Mouse (Mus musculus): Measurements from ENCODE around the gene Adamtsl4. TPM values are rescaled to one million over a fixed set of nuclear protein-coding genes. Genes with fewer than 3 reads are reported as not detected.
A peak's percentile ranks its signal among the peaks of the same experiment; 100 is the strongest.

Adamtsl4 gene
- 0.48 and 1.2 TPM in 2 replicates for polyA plus RNA-seq (2015; fragmentation: Nextera tagmentation; extraction: Ambion mirVana)

DNA sequence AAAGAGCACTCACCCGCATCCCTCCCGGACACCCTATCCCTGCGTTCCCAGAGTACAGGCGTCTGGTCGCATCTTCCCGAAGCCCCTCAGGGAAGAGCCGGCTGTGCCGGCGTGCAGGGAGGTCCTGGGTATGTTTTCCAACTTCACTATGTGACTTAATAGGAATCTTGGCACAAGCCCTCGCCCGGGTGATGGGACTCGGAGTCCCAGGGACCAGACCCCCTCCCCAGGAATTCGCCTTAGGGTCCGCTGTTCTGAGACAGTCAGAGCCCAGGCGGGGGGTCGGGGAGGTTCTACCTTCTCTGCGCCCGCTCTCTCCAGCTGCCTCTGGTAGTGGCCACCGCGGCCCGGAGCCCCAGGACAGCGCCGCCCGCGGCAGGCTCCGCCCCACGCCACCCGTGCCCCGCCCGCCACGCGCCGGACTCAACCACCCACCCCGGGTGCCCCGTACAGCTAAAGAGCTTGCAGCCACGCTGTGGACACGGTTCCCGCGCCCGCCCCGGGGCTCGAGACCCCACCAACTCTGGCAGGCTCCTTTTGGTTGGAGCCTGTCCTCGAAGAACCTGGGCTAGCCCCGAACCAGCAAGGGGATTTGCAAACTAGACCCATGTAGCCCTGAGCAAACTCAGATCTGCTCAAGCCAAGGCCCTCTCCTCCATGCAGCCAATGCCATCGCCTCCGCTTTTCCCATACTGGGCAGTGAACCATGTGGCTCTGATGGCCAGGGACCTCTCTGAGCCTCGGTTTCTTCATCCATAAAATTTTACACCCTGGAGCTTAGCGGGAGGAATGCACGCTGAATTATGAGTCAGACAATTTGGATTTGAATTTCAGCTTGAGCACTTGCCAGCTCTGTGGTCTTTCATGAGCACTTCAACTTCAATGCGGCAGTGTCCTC is at the start of gene Adamtsl4:
Adamtsl4 (minus strand) TSS at position 394 of the 898 bp plus-strand sequence.
- 6% methylated on average over 50 of the region's 50 CpGs for WGBS
- peak within 1 kb of the TSS; percentile 65 for H3K4me2 ChIP-seq (ENCODE audit: low read length)
- H3K9me3 ChIP-seq (ENCODE audit: control insufficient read depth, low read length) = no peaks in the 10 kb centered on the region
- peak; percentile 65 for ATAC-seq
- peak within 1 kb of the TSS; percentile 33; the same call in 1 of the 2 replicates for H3K9ac ChIP-seq (replicated peaks; ENCODE audit: low read depth, low read length)
- peaks cover 11% of the 10 kb centered on the region for H3K4me1 ChIP-seq (replicated peaks; ENCODE audit: control insufficient read depth, insufficient read depth, low read length)
- peak within 1 kb of the TSS; percentile 35 for H3K4me3 ChIP-seq (replicated peaks; ENCODE audit: low read length)
- H3K27ac ChIP-seq (ENCODE audit: low read length) = no peak within 1 kb of the TSS
- no peaks in the 10 kb centered on the region for H3K36me3 ChIP-seq (ENCODE audit: control insufficient read depth, insufficient read depth)
- no peaks in the 10 kb centered on the region for H3K27me3 ChIP-seq (replicated peaks; ENCODE audit: control insufficient read depth, insufficient read depth, low read length)

DNA sequence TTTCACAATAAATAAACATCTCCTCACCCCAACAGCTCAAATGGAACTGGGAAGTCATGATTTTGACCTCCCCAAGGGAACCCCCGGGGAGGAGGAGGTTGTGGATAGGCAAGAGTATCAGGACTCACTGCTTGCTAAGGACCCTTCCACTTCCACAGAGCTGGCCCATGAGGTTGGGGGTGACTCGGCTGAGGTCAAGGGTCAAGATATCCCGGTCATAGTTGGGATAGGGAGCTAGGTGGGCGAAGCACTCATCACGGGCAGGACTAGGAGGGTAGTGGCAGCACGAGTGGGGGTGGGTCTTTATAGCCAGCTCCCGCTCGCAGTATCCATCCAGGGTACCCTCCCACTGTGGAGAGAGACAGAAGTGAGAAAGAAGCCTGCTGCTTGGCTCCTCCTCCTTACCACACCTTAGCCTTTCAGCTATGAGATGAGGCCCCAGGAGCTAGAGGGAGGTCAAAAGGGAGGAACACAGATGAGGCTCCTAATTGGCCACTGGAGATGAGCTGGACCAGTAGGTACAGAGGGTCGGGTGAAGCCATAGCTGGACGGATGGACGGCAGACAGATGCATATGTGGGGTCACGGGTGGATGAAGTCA is 47.5 kb upstream of the Adamtsl4 start:
- Histone ChIP-seq H3K4me3 (replicated peaks; ENCODE audit: low read length) (no peak overlapping the region), H3K27ac (ENCODE audit: low read length) (no peak overlapping the region), H3K9ac (replicated peaks; ENCODE audit: low read depth, low read length) (no peak overlapping the region), H3K4me1 (replicated peaks; ENCODE audit: control insufficient read depth, insufficient read depth, low read length) (no peaks in the 10 kb centered on the region), H3K9me3 (ENCODE audit: control insufficient read depth, low read length) (no peaks in the 10 kb centered on the region), H3K27me3 (replicated peaks; ENCODE audit: control insufficient read depth, insufficient read depth, low read length) (no peaks in the 10 kb centered on the region), H3K36me3 (ENCODE audit: control insufficient read depth, insufficient read depth) (peaks cover 2% of the 10 kb centered on the region), H3K4me2 (ENCODE audit: low read length) (no peak overlapping the region)
- WGBS = 92% methylated on average over 12 of the region's 12 CpGs
- no peak for ATAC-seq

DNA sequence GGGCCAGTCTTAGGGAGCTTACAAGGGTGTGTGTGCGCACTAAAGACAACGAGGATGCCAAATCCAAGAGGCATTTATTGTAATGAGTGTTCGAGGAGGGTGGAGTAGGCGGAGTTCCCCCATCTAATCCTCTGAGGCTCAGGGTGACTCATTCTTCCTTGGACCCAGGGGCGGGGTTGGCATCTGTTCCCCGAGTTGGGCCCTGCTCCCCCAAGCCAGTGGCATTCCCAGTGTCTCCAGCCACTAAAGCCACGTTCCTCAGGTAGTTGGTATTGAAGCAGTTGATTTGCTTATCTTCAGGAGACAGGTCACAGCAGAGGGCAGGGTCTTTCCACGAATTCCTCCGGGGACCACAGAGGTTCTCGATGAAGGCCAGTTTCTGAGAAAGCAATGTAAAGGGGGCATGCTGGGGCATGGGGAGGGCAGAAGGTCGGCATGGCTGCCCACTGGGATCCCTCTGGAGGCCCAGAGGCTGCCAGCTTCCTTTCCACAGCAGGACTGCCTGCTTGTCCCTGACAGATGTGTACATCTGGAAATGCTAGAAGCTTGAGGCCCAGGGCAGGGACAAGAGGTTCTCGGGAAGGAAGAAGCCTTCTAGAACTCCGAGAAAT is 46.5 kb upstream of the Adamtsl4 start:
- no peaks in the 10 kb centered on the region for H3K4me1 ChIP-seq (replicated peaks; ENCODE audit: control insufficient read depth, insufficient read depth, low read length)
- no peak overlapping the region for H3K27ac ChIP-seq (ENCODE audit: low read length)
- 81% methylated on average over 13 of the region's 13 CpGs for WGBS
- no peaks in the 10 kb centered on the region for H3K27me3 ChIP-seq (replicated peaks; ENCODE audit: control insufficient read depth, insufficient read depth, low read length)
- H3K4me2 ChIP-seq (ENCODE audit: low read length) = no peak overlapping the region
- no peak overlapping the region for H3K4me3 ChIP-seq (replicated peaks; ENCODE audit: low read length)
- ATAC-seq = no peak
- H3K9ac ChIP-seq (replicated peaks; ENCODE audit: low read depth, low read length) = no peak overlapping the region
- H3K36me3 ChIP-seq (ENCODE audit: control insufficient read depth, insufficient read depth) = peaks cover 2% of the 10 kb centered on the region
- no peaks in the 10 kb centered on the region for H3K9me3 ChIP-seq (ENCODE audit: control insufficient read depth, low read length)

DNA sequence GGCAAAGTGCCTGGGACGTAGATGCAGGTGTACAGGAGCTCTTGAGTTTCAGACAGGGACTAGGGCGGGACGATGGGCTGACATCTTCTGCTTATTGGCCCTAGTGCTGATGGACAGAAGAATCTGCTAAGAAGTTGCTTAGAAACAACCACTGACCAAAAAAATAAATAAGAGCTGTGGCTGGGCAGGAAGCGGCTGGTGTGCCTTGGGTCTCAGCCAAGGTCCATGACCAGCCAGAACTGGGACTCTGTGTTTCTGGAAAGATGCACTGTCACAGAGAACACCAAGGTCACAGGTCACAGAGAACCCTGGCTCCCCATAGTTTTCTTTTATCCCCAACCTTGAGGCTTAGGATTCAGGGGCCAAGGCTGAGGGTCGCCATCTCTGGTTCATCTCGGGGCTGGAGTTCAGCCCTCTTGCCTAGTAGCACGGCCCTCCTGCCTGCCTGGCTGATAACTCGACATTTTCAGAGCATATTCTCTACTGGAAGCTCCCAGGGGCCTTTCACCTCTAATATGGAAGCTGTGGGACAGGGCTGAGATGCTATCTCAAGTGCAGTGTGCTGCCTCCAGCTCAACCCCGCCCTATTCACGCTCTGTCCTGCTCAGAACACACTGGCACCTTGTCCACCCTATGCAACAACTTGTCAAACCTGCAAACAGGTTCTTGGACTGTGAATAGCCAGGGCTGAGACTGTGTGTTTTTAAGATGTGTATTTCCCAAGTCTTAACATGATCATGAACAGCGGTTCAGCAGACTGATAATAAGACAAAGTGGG is 45.2 kb upstream of the Adamtsl4 start:
- H3K4me3 ChIP-seq (replicated peaks; ENCODE audit: low read length) = no peak overlapping the region
- WGBS = 86% methylated on average over 11 of the region's 11 CpGs

GRCm38 (mm10) chr3:95732297-95732696 is 44.6 kb upstream of the Adamtsl4 start:
- H3K9ac ChIP-seq (replicated peaks; ENCODE audit: low read depth, low read length) = no peak overlapping the region
- no peaks in the 10 kb centered on the region for H3K27me3 ChIP-seq (replicated peaks; ENCODE audit: control insufficient read depth, insufficient read depth, low read length)
- 95% methylated on average over 9 of the region's 9 CpGs for WGBS
- no peak overlapping the region for H3K4me3 ChIP-seq (replicated peaks; ENCODE audit: low read length)
- ATAC-seq = no peak
- no peaks in the 10 kb centered on the region for H3K4me1 ChIP-seq (replicated peaks; ENCODE audit: control insufficient read depth, insufficient read depth, low read length)
- H3K9me3 ChIP-seq (ENCODE audit: control insufficient read depth, low read length) = no peaks in the 10 kb centered on the region
- no peak overlapping the region for H3K4me2 ChIP-seq (ENCODE audit: low read length)
- no peak overlapping the region for H3K27ac ChIP-seq (ENCODE audit: low read length)
- peaks cover 2% of the 10 kb centered on the region for H3K36me3 ChIP-seq (ENCODE audit: control insufficient read depth, insufficient read depth)

More for the DNA sequence above, 45.2 kb upstream of the Adamtsl4 start:
- no peak for ATAC-seq
- Histone ChIP-seq H3K9me3 (ENCODE audit: control insufficient read depth, low read length) (no peaks in the 10 kb centered on the region), H3K36me3 (ENCODE audit: control insufficient read depth, insufficient read depth) (peaks cover 2% of the 10 kb centered on the region), H3K9ac (replicated peaks; ENCODE audit: low read depth, low read length) (no peak overlapping the region), H3K27ac (ENCODE audit: low read length) (no peak overlapping the region), H3K27me3 (replicated peaks; ENCODE audit: control insufficient read depth, insufficient read depth, low read length) (no peaks in the 10 kb centered on the region), H3K4me2 (ENCODE audit: low read length) (no peak overlapping the region), H3K4me1 (replicated peaks; ENCODE audit: control insufficient read depth, insufficient read depth, low read length) (no peaks in the 10 kb centered on the region)

- Histone ChIP-seq H3K4me3 (replicated peaks; ENCODE audit: low read length) (no peak overlapping the region), H3K9me3 (ENCODE audit: control insufficient read depth, low read length) (no peaks in the 10 kb centered on the region), H3K4me1 (replicated peaks; ENCODE audit: control insufficient read depth, insufficient read depth, low read length) (no peaks in the 10 kb centered on the region), H3K9ac (replicated peaks; ENCODE audit: low read depth, low read length) (no peak overlapping the region), H3K27ac (ENCODE audit: low read length) (no peak overlapping the region), H3K27me3 (replicated peaks; ENCODE audit: control insufficient read depth, insufficient read depth, low read length) (no peaks in the 10 kb centered on the region), H3K4me2 (ENCODE audit: low read length) (no peak overlapping the region), H3K36me3 (ENCODE audit: control insufficient read depth, insufficient read depth) (peaks cover 2% of the 10 kb centered on the region)
- WGBS = 96% methylated on average over 4 of the region's 4 CpGs
- ATAC-seq = no peak
Observed at GRCm38 (mm10) chr3:95731802-95732201, 44.1 kb upstream of the Adamtsl4 start.

- H3K9ac ChIP-seq (replicated peaks; ENCODE audit: low read depth, low read length) = no peak overlapping the region
- H3K9me3 ChIP-seq (ENCODE audit: control insufficient read depth, low read length) = no peaks in the 10 kb centered on the region
- ATAC-seq = no peak
- H3K4me1 ChIP-seq (replicated peaks; ENCODE audit: control insufficient read depth, insufficient read depth, low read length) = no peaks in the 10 kb centered on the region
- 87% methylated on average over 7 of the region's 7 CpGs for WGBS
- no peak overlapping the region for H3K4me3 ChIP-seq (replicated peaks; ENCODE audit: low read length)
- H3K36me3 ChIP-seq (ENCODE audit: control insufficient read depth, insufficient read depth) = no peaks in the 10 kb centered on the region
- no peaks in the 10 kb centered on the region for H3K27me3 ChIP-seq (replicated peaks; ENCODE audit: control insufficient read depth, insufficient read depth, low read length)
- H3K27ac ChIP-seq (ENCODE audit: low read length) = no peak overlapping the region
- no peak overlapping the region for H3K4me2 ChIP-seq (ENCODE audit: low read length)
Observed at GRCm38 (mm10) chr3:95730431-95730830, 42.7 kb upstream of the Adamtsl4 start.

GRCm38 (mm10) chr3:95728906-95729305 is 41.2 kb upstream of the Adamtsl4 start:
- no peaks in the 10 kb centered on the region for H3K9me3 ChIP-seq (ENCODE audit: control insufficient read depth, low read length)
- H3K9ac ChIP-seq (replicated peaks; ENCODE audit: low read depth, low read length) = no peak overlapping the region
- H3K27ac ChIP-seq (ENCODE audit: low read length) = no peak overlapping the region
- ATAC-seq = no peak
- H3K4me2 ChIP-seq (ENCODE audit: low read length) = no peak overlapping the region
- 85% methylated on average over 2 of the region's 2 CpGs for WGBS
- H3K36me3 ChIP-seq (ENCODE audit: control insufficient read depth, insufficient read depth) = no peaks in the 10 kb centered on the region
- no peaks in the 10 kb centered on the region for H3K4me1 ChIP-seq (replicated peaks; ENCODE audit: control insufficient read depth, insufficient read depth, low read length)
- no peaks in the 10 kb centered on the region for H3K27me3 ChIP-seq (replicated peaks; ENCODE audit: control insufficient read depth, insufficient read depth, low read length)
- no peak overlapping the region for H3K4me3 ChIP-seq (replicated peaks; ENCODE audit: low read length)
